Mouse (Mus musculus): Measurements from ENCODE around the gene H2-T24.
"Not testable (repeated sequence)": the region's sequence is repeated elsewhere in the genome, so short reads cannot be mapped to it uniquely, and the experiment has no call there.

H2-T24 gene

DNA sequence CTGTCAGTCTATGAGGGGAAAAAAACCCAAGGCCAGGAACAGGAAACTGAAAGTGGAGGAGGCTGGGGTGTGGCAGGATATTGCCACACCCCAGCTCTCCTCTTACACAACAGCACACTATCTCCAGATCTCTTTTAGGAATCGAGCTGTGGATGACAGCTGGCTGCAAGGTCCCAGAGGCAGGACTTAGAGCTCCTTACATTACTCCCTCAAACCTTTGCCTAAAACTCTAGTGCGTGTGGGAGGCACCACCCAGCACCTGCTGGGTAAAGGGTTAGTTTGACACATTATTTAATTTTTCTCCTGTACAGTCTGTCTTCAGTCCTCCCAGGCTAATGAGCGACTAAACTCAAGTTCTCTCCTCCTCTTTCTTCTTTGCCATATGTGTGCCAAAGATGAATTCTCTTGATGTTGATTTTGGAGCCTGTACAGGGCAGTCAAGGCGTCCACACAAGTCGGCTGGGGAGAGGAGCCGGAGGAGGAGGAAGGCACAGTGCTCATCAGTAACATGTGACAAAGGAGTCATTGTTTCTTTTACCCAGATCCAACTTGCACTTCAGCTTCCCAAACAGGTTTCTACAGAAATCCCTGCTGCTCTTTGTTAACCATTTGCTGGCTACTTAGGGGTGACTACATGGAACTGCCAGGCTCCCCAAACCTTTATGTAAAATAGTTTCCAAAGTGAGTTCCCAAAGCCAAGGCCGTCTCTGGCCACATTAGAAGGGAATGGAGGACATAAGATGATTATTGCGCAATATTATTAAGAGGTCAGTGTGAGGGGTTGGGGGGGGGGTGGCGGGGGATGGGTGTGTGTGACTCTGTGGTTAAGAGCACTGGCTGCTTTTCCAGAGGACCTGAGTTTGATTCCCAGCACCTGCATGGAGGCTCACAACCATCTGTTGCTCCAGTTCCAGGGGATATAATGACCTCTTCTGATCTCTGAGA is 3.6 kb upstream of the H2-T24 start:
- no peak for DNase-seq

DNA sequence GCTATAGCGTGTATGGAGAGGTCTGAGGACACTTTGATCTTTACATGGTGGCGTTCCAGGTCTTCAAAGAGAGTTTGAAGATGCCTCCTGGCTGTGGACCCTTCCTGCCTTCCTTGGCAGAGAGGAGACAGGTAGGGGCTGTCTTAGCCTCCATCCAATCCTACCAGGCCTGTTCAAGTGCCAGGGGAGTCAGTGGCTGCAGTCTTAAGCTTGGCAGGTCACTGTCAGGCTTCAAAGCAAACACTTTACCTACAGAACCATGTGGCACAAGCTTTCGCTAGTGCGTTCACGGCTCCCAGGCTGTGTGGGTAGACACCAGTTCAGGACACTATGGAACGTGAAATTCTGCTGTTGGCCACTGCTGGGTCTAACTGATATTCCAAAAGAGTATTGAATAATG is 2.6 kb upstream of the H2-T24 start:
- no peak for DNase-seq

DNA sequence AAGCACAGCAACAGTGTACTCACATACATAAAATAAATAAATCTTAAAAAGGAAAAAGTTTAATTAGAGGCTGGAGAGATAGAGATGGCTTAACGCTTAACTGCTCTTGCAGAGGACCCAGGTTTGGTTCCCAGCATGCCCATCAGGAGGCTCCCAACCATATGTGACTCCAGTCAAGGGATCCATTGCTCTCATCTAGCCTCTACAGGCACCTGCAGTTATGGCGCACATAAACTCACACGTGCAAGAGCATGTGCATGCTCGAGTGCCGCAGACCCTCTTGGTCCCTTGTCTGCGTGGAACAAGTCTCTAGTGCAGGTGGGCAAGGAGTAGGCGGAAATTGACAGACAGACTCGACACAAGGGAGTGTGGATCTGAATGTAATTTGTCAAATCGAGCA is 1.7 kb upstream of the H2-T24 start:
- no peak for DNase-seq

DNA sequence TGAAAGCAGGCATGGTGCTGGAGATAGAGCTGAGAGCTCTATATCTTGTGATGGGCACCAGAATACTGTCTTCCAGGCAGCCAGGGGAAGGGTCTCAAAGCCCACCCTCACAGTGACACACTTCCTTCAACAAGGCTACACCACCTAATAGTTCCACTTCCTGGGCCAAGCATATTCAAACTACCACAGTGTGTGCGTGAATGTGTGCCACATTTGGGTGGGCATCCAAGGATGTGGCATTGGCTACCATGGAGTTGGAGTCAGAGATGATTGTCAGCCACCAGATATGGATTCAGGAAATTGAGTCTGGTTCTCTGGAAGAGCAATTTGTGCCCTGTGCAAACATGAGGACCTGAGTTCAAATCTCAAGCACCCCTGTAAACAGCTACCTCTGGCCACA is 949 bp upstream of the H2-T24 start:
- DNase-seq, result no peak

DNA sequence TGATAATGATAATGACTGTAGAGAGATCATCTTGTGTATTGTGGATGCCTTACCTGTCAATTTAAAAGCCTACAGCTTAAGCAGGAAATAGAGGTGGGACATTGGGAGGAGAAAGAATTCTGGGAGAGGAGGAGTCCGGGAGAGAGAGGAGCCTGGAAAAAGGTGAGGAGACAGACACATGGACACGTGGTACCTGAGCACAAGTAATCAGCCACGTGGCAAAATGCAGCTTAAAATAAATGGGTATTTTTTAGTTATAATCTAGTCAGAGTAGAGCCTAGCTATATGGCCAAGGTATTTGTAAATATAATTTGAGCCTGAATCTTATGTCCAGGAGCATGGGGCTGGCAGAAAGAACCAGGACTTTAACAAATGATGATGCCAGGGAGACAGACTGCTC is 841 bp downstream of the H2-T24 start:
- DNase-seq, result no peak

DNA sequence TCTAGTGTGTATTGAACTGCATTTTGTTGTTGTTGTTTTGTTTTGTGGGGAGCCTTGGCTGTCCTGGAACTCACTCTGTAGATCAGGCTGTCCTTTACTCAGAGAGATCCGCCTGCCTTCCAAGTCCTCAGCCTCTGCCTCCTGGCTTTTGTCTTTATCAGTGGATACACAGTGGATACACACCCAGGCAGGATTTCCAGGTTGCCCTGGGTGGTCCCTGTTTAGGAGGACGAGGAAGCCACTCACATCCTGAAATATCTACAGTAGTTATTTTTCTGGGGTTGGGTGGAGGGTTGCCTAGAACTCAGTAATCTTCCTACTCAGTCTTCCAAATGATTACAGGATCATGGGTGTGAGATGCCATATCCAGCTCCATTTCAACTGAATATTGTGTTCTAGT is 1.4 kb downstream of the H2-T24 start:
- DNase-seq, result no peak

DNA sequence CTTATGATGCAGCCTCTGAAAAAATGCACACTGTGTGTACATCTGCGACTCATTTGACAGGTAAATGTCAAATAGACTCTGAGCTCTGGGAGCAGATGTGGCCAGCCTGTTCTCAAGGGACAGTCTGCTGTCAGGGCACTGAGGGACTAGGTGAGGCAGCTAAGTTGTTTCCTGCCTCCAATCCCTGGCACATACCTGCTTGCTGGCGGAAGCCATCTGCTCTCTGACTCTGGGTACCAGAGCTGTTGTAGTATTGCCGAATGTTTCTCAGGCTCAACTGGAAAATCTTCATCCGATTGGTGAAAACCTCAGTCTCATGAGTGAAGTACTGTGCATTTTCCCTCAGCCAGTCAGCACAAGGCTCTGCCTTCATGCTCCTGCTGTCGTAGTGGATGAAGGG is 3.3 kb downstream of the H2-T24 start:
- DNase-seq, result no peak

DNA sequence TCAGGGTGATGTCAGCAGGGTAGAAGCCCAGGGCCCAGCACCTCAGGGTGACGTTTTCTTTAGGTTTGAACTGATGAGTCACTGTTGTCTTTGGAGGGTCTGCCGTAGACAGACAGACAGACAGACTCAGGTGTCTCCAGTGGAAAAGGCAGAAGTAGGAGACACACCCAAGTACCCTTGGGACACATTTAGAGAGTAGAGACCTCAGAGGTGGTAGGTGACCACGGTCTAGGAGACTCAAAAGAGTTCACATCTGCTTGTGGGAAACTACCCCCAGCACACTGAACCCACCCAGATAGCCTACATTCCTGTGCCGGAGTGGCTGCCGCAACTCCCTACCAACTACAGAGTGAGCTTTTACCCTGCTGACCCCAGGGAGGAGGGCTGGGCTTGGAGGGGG is 5.4 kb downstream of the H2-T24 start:
- no peak for DNase-seq

DNA sequence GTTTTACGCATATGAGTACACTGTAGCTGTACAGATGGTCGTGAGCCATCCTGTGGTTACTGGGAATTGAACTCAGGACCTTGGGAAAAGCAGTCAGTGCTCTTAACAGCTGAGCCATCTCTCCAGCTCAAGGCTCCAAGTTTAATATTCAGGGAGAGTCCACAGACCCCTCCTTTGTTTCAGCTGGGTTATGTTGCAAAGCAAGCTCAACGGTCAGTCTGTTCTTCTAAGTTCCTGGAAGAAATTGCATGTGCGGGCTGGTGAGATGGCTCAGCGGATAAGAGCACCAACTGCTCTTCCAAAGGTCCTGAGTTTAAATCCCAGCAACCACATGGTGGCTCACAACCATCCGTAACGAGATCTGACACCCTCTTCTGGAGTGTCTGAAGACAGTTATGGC is 16.0 kb downstream of the H2-T24 start:
- DNase-seq, result not testable (repeated sequence)

DNA sequence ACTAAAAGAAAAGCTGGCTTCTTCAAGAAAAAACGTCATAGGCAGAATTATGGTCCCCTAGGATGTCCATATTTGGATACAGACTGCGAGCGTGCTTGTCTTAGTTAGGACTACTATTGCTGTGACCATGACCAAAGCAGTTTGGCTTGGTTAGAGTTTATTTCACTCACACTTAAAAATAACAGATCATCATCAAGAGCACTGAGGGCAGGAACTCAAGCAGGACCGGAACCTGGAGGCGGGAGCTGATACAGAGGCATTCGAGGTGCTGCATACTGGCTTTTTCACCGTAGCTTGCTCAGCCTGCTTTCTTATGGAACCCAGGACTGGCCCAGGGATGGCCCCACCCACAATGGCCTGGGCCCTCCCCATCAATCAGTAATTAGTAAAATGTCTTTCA is 17.0 kb downstream of the H2-T24 start:
- no peak for DNase-seq

DNA sequence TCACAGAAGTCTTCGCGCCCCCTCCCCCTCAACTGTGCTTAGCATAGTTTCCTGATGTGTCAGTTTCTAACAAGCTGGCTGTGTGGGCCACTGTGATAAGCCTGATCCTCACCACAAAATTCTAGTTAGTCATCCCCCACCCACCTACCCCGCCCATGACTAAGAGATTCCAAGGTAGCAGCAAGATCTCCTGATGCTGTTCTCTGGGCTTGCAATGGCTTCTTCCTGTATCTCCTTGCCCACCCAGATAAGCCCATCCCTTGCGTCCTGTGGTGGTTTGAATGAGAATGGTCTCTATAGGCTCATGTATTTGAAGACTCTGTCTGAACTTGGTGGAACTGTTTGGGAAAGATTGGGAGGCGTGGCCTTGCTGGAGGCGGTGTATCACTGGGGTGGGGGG is 18.4 kb downstream of the H2-T24 start:
- no peak for DNase-seq

DNA sequence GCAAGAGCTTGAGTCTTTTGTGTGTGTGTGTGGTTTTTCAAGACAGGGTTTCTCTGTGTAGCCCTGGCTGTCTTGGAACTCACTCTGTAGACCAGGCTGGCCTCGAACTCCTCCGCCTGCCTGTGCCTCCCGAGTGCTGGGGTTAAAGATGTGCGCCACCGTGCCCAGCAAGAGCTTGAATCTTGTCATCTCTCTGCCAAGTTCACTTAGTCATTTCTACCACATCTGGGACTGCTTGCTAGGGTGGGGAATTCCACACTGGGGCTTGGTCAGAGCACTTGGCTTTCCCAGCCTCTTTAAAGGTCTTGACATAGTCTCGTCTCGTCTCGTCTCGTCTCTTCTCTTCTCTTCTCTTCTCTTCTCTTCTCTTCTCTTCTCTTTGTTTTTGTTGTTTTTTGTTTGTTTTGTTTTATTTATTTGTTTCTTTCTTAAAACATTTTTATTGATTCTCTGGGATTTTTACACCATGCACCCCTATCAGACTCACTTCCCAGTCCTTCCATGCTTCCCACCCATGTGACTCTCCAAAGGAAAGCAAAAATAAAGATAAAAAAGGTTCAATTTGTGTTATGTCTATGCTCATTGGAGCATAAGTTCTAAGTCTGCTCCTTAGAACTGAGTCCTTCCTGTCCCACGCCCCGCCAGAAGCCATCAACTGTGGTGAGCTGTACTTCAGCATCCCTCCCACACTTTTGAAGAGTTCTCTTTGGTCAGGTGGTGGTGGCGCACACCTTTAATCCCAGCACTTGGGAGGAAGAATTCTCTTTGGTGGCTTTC is 19.1 kb downstream of the H2-T24 start:
- no peak for DNase-seq

DNA sequence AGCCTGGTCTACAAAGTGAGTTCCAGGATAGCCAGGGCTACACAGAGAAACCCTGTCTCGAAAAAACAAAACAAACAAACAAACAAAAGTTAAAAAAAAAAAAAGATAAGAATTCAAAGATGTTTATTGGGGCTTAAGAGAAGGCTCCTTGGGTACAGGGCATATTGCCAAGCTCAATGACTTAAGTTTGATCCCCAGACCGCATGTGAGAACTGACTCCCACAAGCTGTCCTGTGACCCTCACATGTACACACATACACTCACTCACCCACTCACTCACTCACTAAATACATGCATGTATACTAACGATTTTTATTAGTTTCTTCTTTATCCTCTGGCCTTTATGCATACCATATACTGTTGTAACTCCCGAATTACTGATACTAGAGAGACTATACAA is 20.0 kb downstream of the H2-T24 start:
- no peak for DNase-seq

DNA sequence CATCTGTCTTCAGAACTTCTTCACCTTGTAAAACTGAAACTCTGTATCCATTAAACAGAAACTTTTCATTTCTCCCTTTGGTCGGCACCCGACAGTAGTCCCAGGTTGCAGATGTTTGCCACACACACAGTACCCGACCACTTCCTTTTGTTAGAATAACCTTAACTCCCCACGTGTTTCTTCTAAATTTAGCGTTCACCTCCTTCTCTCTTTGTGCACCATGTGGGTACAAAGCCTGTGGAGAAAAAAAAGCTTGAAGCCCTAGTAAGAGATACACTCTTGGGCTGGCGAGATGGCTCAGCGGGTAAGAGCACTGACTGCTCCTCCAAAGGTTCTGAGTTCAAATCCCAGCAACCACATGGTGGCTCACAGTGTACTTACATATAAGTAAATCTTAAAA is 21.0 kb downstream of the H2-T24 start:
- no peak for DNase-seq

DNA sequence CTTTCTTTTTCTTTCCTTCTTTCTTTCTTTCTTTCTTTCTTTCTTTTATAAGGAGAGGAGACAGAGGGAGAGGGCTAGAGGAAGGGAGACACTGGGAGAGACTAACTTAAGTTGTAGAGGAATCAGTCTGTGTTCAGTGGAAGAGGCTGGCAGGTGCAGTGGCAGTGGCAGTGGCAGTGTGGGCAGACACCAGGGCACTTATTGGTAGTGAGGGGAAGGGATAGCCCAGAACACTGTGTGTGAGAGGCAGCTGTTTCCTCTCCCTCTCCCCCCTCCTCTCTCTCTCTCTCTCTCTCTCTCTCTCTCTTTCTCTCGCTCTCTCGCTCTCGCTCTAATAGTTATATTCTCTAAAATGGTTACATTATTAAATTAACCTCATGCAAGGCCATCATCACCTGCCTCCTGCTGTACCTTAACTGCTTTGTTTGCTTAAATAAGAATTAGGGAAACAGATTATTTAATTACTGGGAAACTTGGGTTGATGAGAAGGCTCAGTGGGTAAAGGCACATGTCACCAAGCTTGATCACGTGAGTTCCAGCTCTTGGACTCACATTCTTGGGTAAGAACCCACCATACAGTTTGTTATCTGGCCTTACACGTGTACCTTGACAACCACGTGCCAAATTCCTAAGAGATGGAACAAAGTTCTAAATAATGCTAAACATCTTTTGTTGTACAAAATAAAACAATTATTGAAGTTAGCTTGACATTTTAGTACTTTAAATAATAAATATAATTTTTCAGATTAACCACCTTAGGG is 21.6 kb downstream of the H2-T24 start:
- no peak for DNase-seq

DNA sequence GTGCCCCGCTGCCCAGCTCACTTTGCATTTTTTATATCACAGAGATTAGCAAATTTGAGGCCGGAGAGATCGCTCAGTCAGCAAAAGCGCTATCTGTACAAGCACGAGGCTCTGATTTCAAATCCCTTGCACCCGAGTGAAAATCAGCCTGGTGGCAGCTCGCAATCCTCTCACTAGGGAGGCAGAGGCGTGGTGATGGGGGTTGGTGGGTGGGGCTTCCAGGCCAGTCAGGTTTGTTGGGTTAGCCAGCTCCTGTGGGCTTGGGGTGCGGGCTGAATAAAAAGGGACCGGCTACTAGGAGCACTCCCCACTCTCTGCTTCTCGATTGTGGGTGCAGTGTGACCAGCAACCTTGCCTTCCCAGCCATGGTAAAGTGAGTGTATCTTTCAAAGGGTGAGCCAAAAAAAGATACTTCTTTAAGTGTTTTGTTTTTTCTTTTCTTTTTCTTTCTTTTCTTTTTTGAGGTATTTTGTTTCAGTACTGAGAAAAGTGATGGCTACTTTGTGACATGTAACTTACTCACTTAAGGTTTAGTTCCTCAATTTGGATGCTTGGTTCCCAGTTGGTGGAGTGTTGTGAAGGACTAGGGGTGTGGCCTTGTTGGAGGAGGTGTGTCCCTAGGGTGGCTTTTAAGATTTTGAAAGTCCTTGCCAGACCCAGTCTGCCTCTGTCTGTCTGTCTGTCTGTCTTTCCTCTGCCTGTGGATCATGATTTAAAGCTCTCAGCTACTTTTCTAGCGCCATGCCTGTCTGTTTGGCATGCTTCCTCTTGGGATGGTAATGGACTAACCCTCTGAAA is 22.4 kb downstream of the H2-T24 start:
- peak; percentile 33 for DNase-seq

DNA sequence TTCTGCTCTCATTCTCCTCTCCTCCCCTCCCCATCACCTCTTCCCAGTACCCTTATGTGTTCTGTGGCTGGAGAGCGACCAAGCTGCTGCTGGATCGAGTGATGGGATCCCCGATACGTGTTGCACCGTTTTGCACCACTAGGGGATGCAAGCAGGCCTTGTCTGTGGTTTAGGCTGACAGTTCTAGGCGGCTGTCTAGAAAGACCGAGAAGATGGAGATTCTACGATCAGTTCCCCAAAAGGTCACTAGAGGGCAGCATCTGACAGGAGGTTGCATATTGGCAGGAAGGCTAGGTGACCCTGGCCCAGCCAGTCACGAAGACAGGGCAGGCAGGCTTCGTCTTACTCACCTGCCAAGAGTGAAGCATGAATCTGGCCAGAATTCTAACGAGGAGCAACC is 23.4 kb downstream of the H2-T24 start:
- peak; percentile 98 for DNase-seq

DNA sequence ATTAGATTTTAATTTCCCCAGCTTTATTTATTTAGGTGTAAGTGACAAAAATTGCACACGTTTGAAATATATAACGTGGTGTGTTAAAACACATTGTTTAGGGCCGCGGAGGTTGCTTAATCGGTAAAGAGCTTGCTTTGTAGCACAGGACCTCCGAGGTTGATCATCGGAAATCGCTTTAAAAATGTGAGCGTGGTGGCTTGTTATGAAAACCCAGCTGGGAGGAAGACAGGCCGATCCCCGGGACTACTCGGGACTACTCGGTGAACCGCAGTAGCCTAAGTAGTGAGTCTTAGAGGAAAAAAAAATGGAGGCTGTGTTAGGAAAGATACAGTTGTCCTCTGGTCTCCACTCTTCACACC is 25.5 kb downstream of the H2-T24 start:
- DNase-seq, result peak; percentile 37

DNA sequence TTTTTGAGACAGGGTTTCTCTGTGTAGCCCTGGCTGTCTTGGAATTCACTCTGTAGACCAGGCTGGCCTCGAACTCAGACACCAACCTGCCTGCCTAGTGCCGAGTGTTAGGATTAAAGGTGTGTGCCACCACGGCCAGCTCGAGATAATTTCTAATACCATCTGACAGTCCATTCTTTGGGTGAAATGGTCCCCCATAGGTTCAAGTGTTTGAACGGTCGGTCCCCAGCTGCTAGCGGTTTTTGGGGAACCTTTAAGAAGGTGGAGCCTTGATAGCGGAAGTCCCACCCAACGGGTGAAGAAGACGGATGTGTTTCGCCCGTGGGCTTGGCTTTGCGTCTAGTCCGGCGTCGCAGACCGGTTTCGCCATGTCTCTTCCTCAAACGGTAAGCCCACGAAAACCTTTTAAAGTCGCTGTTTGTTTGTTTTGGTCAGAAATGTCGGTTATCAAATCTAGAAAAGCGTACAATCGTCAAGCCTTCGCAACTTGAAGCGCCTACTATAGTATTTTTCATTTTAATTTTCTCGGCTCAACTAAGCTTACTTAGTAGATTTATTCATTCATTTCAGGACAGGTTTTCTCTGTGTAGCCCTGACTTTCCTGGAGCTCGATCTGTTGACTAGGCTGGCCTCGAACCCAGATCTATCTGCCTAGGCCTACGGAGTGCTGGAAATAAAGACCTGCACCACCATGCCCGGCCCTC is 26.0 kb downstream of the H2-T24 start:
- DNase-seq, result peak; percentile 85

DNA sequence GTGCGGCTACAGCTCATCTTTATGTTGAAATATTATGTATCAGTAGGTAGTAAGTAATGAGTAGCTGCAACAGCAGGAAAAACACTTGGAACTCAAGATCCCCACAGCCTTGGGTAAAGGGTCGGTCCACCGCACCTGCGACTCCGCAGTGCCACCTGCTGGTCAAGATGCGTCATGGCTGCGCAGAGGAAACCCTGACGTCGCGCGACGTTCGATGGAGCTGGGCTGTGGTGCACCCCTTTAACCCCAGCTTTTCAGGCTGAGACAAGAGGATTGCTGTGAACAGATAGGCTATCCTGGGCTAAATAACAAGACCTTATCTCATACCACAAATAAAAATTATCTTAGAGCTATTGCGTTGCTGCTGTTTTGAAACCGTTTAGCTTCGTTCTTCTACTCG is 26.7 kb downstream of the H2-T24 start:
- peak; percentile 81 for DNase-seq

DNA sequence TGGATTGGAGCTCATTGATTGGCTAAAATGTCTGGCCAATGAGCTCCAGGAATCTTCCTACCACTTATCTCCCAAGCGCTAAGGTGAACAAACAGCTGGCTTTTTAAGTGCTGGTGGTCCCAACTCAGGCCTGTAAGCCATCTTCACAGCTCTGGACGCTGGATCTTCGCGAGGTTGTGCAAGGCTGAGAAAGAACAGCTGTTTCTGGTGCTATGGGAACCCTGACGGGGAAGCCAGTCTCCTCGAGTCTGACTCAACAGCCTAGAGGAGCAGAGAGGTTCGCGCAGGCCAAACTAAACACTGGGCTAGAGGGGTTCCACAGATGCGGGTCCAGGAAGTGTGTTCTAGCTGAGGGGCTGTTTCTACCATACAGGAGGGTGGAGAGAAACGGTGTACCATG is 28.6 kb downstream of the H2-T24 start:
- peak; percentile 13 for DNase-seq

DNA sequence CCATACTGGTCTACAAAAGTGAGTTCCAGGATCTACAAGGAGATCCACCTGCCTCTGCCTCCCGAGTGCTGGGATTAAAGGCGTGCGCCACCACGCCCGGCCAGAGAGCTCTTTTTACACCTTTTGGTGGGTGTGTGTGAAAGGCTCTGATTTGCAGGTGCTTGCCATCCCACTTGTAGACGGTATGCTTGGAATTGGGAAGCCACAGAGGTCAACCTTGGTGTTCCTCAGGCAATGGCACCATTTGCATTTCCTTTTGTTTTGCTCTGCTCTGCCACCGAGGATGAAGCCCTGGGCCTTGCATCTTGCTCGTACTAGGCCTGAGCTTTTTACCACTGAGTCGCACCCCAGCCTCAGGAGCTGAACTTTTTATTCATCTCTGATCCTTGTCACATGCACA is 38.6 kb downstream of the H2-T24 start:
- no peak for DNase-seq
